Mouse (Mus musculus) embryo, embryonic 11.5 days (tissue): ENCODE measurements around the gene Ythdf2.

ENCODE experiments used
- DNase-seq: peaks from one replicate; pipeline ENCODE4 v3.0.0-alpha.2; 2012; ENCODE audit warnings: low read depth, low spot score

Ythdf2 gene

DNA sequence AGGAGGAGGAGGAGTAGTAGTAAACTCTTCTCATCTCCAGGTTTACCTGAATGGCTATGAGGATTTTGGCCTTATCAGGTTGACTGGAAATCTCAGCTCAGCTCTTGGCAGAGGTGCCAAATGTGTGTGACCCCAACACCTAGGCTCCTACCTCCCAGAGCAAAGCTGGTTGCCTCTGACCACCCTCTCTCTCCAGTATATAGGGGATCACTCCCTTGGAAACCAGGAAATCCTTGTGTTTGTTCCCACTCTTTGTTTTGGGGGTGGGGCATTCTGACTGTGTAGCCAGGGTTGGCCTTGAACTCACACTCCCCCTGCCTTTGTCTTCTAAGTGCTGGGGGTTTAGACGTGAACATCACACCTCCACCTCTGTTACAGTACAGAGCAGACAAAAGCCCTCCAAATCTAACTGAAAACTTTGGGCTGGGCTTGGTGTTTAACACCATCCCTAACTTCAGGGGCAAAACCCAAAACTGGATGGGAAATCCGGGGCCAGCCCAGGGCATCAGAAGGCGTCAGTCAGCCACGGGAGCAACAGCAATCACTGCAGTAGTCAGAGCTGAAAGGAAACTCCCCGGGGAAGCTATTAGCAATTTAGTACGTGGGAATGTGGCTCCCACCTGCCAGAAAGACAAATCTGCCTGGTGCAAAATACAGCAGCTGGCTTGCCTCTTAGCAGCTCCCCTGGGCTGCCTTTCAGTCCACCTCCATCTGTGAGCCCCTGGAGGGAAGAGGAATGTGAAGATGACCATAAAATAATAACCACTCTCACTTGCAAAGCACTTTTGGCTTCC lies 57.0 kb downstream of the Ythdf2 start:
- DNase-seq: no peak

DNA sequence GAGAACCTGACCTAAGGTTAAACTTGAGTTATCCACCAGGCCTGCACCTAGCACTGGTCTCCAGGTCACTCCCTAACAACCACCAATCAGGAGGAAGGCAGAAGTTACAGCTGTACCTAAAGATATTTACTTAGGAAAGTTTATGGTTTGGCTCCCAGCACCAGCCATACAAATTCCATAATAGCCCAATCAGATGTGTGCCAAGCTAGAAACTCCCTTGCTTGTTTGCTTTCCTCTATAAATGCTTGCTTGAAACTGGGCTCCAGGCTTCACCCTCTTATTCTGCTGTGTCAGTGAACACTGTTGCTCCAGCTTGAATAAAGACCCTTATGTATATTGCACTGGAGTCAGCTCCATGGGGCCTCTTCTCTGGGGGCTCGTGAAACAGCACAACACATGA lies 60.4 kb downstream of the Ythdf2 start:
- no peak for DNase-seq

DNA sequence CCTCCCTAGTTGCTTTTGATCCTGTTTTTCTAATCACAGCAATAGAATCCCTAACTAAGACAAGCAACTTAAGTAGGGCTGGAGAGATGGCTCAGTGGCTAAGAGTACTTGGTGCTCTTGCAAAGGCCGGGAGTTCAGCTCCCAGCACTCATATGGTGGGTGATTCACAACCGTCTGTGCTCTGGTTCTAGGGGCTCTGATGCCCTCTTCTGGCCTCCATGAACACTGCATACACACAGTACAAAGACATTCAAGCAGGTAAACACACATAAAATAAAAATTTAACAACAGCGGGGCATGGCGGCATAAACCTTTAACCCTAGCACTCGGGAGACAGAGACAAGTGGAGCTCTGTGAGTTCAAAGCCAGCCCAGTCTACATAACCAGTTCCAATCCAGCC lies 65.9 kb downstream of the Ythdf2 start:
- no peak for DNase-seq

DNA sequence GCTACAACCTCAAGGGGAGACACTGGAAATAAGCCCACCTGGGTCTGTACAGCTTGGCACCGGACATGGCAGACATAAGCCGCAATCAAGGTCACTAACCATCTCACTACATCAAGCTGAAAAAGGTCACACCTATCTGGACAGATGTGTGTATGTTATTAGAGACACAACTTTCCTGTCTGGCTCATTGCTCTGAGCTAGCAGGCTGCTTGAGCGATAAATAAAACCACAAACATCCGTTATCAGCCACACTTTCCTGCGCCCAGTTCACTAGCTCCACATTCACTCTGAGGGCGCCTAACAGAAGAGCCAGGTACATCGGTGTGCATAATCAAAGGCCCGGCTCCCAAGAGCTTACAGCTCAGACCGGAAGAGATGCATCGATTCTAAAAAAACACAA lies 67.0 kb downstream of the Ythdf2 start:
- DNase-seq: no peak

DNA sequence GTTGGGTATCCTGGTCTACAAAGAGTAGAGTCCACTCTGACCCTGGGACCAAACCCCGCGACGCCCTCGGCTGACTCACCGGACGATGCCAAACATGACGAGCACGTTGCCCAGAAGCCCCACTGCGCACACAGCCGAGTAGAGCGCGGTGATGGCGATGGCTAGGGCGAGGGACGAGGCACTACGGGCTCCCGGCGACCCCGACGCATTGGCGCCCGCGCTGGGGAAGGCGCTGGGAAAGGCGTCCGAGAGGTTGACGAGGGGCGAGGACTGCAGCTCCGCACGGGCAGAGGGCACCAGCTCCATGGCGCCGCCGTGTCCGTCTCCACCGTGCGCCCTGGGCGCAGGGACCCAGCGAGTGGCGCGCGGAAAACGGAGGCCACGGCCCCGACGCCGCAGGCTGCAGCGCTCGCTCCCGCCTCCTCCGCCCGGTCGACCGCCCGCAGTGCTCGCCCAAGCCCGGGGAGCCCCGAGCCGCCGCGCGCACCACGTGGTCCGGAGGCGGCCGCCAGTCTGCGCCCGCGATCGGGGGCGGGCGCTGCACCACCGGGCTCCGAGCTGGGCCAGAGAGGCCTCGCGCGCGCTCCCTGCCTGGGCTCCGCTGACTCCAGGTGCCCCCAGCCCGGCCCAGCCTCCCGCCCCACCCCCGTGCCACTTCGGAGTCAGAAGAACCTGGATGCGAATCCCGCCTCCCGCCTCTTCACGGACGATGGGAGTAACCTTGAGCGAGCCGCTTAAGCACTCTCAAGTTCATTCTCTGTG lies 67.8 kb downstream of the Ythdf2 start, which contains the start of gene Oprd1:
Oprd1 (minus strand) TSS at position 407 of the 762 bp plus-strand sequence.
- no peak for DNase-seq

DNA sequence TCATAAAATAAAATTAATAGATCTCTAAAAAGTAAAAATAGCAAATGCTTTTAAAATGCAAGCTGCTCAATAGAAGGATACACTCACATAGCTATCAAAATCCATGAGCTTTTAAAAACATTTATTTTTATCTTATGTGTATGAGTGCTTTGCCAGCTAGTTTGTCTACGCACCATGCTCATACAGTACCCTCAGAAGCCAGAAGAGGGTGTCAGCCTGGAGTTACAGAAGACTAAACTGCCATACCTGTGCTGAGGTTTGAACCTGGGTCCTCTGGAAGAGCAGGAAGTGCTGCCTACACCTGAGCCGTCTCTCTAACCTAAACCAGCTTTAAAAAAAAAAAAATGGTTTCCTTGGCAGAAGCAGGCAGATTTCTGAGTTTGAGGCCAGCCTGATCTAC lies 73.5 kb downstream of the Ythdf2 start:
- DNase-seq: no peak

DNA sequence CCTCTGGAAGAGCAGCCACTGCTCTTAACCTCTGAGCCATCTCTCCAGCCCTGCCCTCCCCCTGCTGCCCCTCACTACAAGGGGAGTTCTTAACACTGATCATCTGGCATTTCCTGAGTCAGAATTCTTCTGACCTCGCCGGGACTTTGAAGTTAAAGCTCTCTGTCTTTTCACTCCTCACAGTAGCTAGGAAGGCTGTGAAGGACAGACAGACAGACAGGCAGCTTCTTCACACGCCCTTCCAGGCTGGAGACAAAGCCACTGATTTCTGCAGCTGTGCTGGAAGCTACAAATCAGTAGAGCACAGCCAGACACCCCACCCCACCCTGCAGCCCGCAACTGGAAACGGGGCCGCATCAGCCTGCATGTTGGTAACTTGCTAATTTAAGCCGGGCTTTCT lies 75.1 kb downstream of the Ythdf2 start:
- DNase-seq: no peak
